Mouse (Mus musculus) midbrain, embryonic 15.5 days (tissue): ENCODE results near the gene Neurl4. TPM values are rescaled to one million over a fixed set of nuclear protein-coding genes. Genes with fewer than 3 reads are reported as not detected.
"Not testable (repeated sequence)": the region's sequence is repeated elsewhere in the genome, so short reads cannot be mapped to it uniquely, and the experiment has no call there.

Experiments
- ATAC-seq: fragments of 200-750 bp; cut with Nextera tagmentation; replicated peaks from 2 replicates; pipeline ENCODE4 v1.8.0; 2017; ENCODE audit warnings: moderate TSS enrichment
- H3K27ac ChIP-seq: fragments of 300-500 bp; sonication (generic); 2 replicates; pipeline ENCODE4 v1.5.1; 2015; ENCODE audit warnings: mild to moderate bottlenecking, inconsistent platforms
- H3K27me3 ChIP-seq: fragments of 300-500 bp; sonication (generic); replicated peaks from 2 replicates; pipeline ENCODE4 v1.6.1; 2015; ENCODE audit warnings: inconsistent platforms
- H3K36me3 ChIP-seq: fragments of 300-500 bp; sonication (generic); replicated peaks from 2 replicates; pipeline ENCODE4 v1.6.1; 2015; ENCODE audit warnings: inconsistent platforms
- H3K4me1 ChIP-seq: fragments of 300-500 bp; sonication (generic); 2 replicates; pipeline ENCODE4 v1.6.1; 2015; ENCODE audit warnings: inconsistent platforms
- H3K4me2 ChIP-seq: fragments of 300-500 bp; sonication (generic); 2 replicates; pipeline ENCODE4 v1.6.1; 2015; ENCODE audit warnings: inconsistent platforms, mild to moderate bottlenecking, moderate library complexity
- H3K4me3 ChIP-seq: fragments of 300-500 bp; sonication (generic); 2 replicates; pipeline ENCODE4 v1.5.1; 2015; ENCODE audit warnings: mild to moderate bottlenecking, inconsistent platforms
- H3K9ac ChIP-seq: fragments of 300-500 bp; sonication (generic); 2 replicates; pipeline ENCODE4 v1.6.1; 2015; ENCODE audit warnings: mild to moderate bottlenecking, inconsistent platforms
- H3K9me3 ChIP-seq: fragments of 300-500 bp; sonication (generic); 2 replicates; pipeline ENCODE4 v1.6.1; 2016; ENCODE audit warnings: inconsistent platforms
- WGBS: fragments of 180-500 bp; shearing (Covaris S2); methylation state at CpG from one replicate; pipeline ENCODE4 v1.1.7; 2015; ENCODE audit warnings: mixed read lengths; 5-methylcytosine and 5-hydroxymethylcytosine counted together
- polyA plus RNA-seq: library from polyadenylated mRNA; unstranded; fragments of >200 nt; fragmentation: Nextera tagmentation; extraction: Ambion mirVana; gene quantifications from 2 replicates; pipeline ENCODE4 v1.2.1, GENCODE M21; 2015

The Neurl4 gene
- polyA plus RNA-seq, 1 experiment from 2014 or later, result 23.2 TPM

GRCm38 (mm10) chr11:69939731-69940130 lies 38.9 kb downstream of the Neurl4 start:
- WGBS, result 93% methylated on average over 17 of the region's 17 CpGs
- H3K27me3 ChIP-seq, result peaks cover 30% of the 10 kb centered on the region
- H3K27ac ChIP-seq, result no peak overlapping the region
- H3K9ac ChIP-seq, result no peak overlapping the region
- peaks cover 20% of the 10 kb centered on the region for H3K4me1 ChIP-seq
- ATAC-seq, result no peak
- no peaks in the 10 kb centered on the region for H3K36me3 ChIP-seq
- no peak overlapping the region for H3K4me3 ChIP-seq
- H3K4me2 ChIP-seq, result no peak overlapping the region
- no peaks in the 10 kb centered on the region for H3K9me3 ChIP-seq

DNA sequence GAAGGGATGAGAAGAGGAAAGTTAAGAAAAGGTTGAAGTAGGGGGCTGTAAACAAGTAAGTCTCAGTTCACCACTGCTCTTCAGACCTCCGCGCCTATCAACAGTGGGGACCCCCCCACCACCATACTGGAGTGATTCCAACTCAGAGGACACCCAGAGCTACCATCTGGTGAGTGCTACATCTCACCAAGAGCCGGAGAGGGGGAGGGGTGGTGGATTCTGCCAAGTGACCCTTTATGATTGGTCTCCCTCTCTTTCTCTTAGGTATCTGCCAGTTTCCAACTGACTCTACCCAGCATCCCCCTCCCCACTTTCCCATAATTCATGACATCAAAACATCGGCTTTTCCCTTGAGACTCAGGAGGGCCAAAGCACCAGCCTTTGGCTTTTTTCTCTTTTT lies 40.1 kb downstream of the Neurl4 start:
- WGBS, result 77% methylated on average over 4 of the region's 4 CpGs
- H3K27ac ChIP-seq, result no peak overlapping the region
- no peaks in the 10 kb centered on the region for H3K36me3 ChIP-seq
- H3K9ac ChIP-seq, result no peak overlapping the region
- H3K9me3 ChIP-seq, result no peaks in the 10 kb centered on the region
- peaks cover 25% of the 10 kb centered on the region for H3K27me3 ChIP-seq
- no peak overlapping the region for H3K4me3 ChIP-seq
- peaks cover 12% of the 10 kb centered on the region for H3K4me1 ChIP-seq
- no peak for ATAC-seq
- H3K4me2 ChIP-seq, result no peak overlapping the region

GRCm38 (mm10) chr11:69945216-69945615 lies 44.3 kb downstream of the Neurl4 start:
- peaks cover 16% of the 10 kb centered on the region for H3K4me1 ChIP-seq
- ATAC-seq, result no peak
- 83% methylated on average over 13 of the region's 13 CpGs for WGBS
- no peaks in the 10 kb centered on the region for H3K36me3 ChIP-seq
- no peak overlapping the region for H3K4me3 ChIP-seq
- H3K27me3 ChIP-seq, result 0 out of 2 replicates have a peak, but pooled peaks cover 4% of the 10 kb centered on the region
- H3K27ac ChIP-seq, result no peak overlapping the region
- no peaks in the 10 kb centered on the region for H3K9me3 ChIP-seq
- H3K9ac ChIP-seq, result no peak overlapping the region
- no peak overlapping the region for H3K4me2 ChIP-seq

GRCm38 (mm10) chr11:69945997-69946891 lies 45.4 kb downstream of the Neurl4 start:
- WGBS, result 93% methylated on average over 18 of the region's 18 CpGs
- no peak overlapping the region for H3K27ac ChIP-seq
- no peaks in the 10 kb centered on the region for H3K36me3 ChIP-seq
- no peak overlapping the region for H3K4me2 ChIP-seq
- H3K27me3 ChIP-seq, result 0 out of 2 replicates have a peak, but pooled peaks cover 4% of the 10 kb centered on the region
- ATAC-seq, result no peak
- no peaks in the 10 kb centered on the region for H3K9me3 ChIP-seq
- H3K9ac ChIP-seq, result no peak overlapping the region
- no peak overlapping the region for H3K4me3 ChIP-seq
- H3K4me1 ChIP-seq, result peaks cover 16% of the 10 kb centered on the region

GRCm38 (mm10) chr11:69947337-69948065 lies 46.6 kb downstream of the Neurl4 start:
- H3K27ac ChIP-seq, result no peak overlapping the region
- peak overlapping the region; percentile 44 for H3K4me3 ChIP-seq
- H3K9me3 ChIP-seq, result no peaks in the 10 kb centered on the region
- H3K9ac ChIP-seq, result peak overlapping the region; percentile 25; the same call in 1 of the 2 replicates
- 0 out of 2 replicates have a peak, but pooled peaks cover 7% of the 10 kb centered on the region for H3K27me3 ChIP-seq
- peak; percentile 41 for ATAC-seq
- H3K36me3 ChIP-seq, result no peaks in the 10 kb centered on the region
- H3K4me2 ChIP-seq, result peak overlapping the region; percentile 55
- H3K4me1 ChIP-seq, result peaks cover 16% of the 10 kb centered on the region
- WGBS, result 3% methylated on average over 29 of the region's 29 CpGs

DNA sequence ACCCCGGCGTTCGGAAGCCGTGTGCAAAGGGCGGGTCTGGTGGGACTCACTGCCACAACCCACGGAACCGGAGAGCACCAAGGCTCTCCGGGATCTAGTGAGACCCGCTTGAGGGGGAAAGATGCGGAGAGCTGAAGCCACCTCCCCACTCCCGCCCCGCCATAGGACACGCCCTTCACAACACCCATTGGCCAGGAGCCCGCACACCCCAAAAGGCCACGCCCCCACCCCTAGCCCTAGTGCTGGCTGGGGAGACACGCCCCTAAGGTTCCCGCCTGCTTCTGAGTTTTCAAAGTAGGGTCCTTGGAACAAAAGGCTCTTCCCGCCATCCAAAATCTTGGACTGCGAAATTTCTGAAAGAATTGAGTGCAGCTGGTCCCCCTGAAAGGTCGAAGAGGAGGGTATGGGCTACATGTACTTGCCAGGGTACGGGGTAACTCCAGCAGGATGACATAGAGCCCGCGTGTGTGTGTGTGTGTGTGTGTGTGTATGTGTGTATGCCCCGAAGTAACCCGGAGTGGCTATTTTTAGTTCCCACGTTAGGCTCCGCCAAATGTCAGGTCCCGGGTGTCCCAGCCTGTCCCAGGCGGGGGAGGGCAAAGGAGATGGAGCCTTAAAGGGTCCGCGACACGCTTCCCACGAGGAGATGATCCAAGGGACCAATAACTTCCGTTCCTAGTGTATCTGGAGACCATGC lies 47.3 kb downstream of the Neurl4 start, which contains the start of gene Slc2a4:
Gene Slc2a4, minus strand, starts transcription at position 123 of the 697 bp plus-strand sequence.
- Histone ChIP-seq H3K4me2 (peak within 1 kb of the TSS; percentile 55), H3K4me1 (peaks cover 16% of the 10 kb centered on the region)
- ATAC-seq, result peak; percentile 91

GRCm38 (mm10) chr11:69948763-69949150 lies 47.9 kb downstream of the Neurl4 start:
- no peaks in the 10 kb centered on the region for H3K9me3 ChIP-seq
- 0 out of 2 replicates have a peak overlapping the region, but pooled peaks have one; percentile 16 for H3K27ac ChIP-seq
- peak; percentile 71 for ATAC-seq
- H3K9ac ChIP-seq, result no peak overlapping the region
- peak overlapping the region; percentile 44 for H3K4me3 ChIP-seq
- H3K4me1 ChIP-seq, result peaks cover 16% of the 10 kb centered on the region
- no peaks in the 10 kb centered on the region for H3K36me3 ChIP-seq
- 0 out of 2 replicates have a peak, but pooled peaks cover 7% of the 10 kb centered on the region for H3K27me3 ChIP-seq
- WGBS, result under 1% methylated on average over 14 of the region's 14 CpGs
- peak overlapping the region; percentile 55 for H3K4me2 ChIP-seq

More for the DNA sequence above, 47.3 kb downstream of the Neurl4 start, which contains the start of gene Slc2a4:
- Histone ChIP-seq H3K27ac (0 out of 2 replicates have a peak within 1 kb of the TSS, but pooled peaks have one; percentile 16), H3K9ac (peak within 1 kb of the TSS; percentile 25; the same call in 1 of the 2 replicates), H3K27me3 (0 out of 2 replicates have a peak, but pooled peaks cover 7% of the 10 kb centered on the region), H3K36me3 (no peaks in the 10 kb centered on the region), H3K4me3 (peak within 1 kb of the TSS; percentile 44), H3K9me3 (no peaks in the 10 kb centered on the region)
- 0% methylated on average over 34 of the region's 34 CpGs for WGBS

- Histone ChIP-seq H3K27me3 (0 out of 2 replicates have a peak, but pooled peaks cover 7% of the 10 kb centered on the region), H3K36me3 (no peaks in the 10 kb centered on the region), H3K9ac (no peak overlapping the region), H3K9me3 (no peaks in the 10 kb centered on the region), H3K27ac (no peak overlapping the region), H3K4me2 (no peak overlapping the region), H3K4me3 (no peak overlapping the region), H3K4me1 (peaks cover 16% of the 10 kb centered on the region)
- ATAC-seq, result no peak
- WGBS, result 41% methylated on average over 4 of the region's 4 CpGs
These were observed 50.1 kb downstream of the Neurl4 start for GRCm38 (mm10) chr11:69950807-69951459.

GRCm38 (mm10) chr11:69952274-69952673 lies 51.4 kb downstream of the Neurl4 start:
- no peak for ATAC-seq
- H3K4me1 ChIP-seq, result peaks cover 15% of the 10 kb centered on the region
- H3K27ac ChIP-seq, result no peak overlapping the region
- no peaks in the 10 kb centered on the region for H3K36me3 ChIP-seq
- 0 out of 2 replicates have a peak, but pooled peaks cover 13% of the 10 kb centered on the region for H3K27me3 ChIP-seq
- no peak overlapping the region for H3K4me3 ChIP-seq
- no peak overlapping the region for H3K4me2 ChIP-seq
- H3K9me3 ChIP-seq, result no peaks in the 10 kb centered on the region
- 50% methylated on average over 1 of the region's 1 CpGs for WGBS
- no peak overlapping the region for H3K9ac ChIP-seq

GRCm38 (mm10) chr11:69953267-69953915 lies 52.5 kb downstream of the Neurl4 start:
- H3K9ac ChIP-seq, result no peak overlapping the region

GRCm38 (mm10) chr11:69955618-69956017 lies 54.7 kb downstream of the Neurl4 start:
- WGBS, result 79% methylated on average over 4 of the region's 4 CpGs
- not testable (repeated sequence) for H3K9ac ChIP-seq, H3K27ac ChIP-seq, H3K4me3 ChIP-seq, ATAC-seq, H3K36me3 ChIP-seq, H3K4me1 ChIP-seq, H3K9me3 ChIP-seq, H3K4me2 ChIP-seq
- H3K27me3 ChIP-seq, result 0 out of 2 replicates have a peak, but pooled peaks cover 12% of the 10 kb centered on the region

More at GRCm38 (mm10) chr11:69953267-69953915, 52.5 kb downstream of the Neurl4 start:
- Histone ChIP-seq H3K36me3 (no peaks in the 10 kb centered on the region), H3K4me2 (no peak overlapping the region), H3K4me1 (peaks cover 4% of the 10 kb centered on the region), H3K27ac (no peak overlapping the region), H3K4me3 (no peak overlapping the region), H3K27me3 (0 out of 2 replicates have a peak, but pooled peaks cover 13% of the 10 kb centered on the region), H3K9me3 (no peaks in the 10 kb centered on the region)
- no peak for ATAC-seq
- WGBS, result 64% methylated on average over 11 of the region's 11 CpGs
